Mouse (Mus musculus) stomach, postnatal 0 days (tissue): ENCODE results near the gene Mrps6.

ENCODE experiments used
- CTCF ChIP-seq: IDR thresholded peaks from 2 replicates; pipeline ENCODE4 v1.5.1; 2016; ENCODE audit warnings: antibody characterized with exemption, low read depth, mild to moderate bottlenecking, moderate library complexity
- EP300 ChIP-seq: optimal IDR thresholded peaks from 2 replicates; pipeline ENCODE3; 2016; ENCODE audit warnings: antibody characterized with exemption

- TF ChIP-seq EP300 (no peak), CTCF (no peak)
Measured at GRCm38 (mm10) chr16:92158021-92158455, 100.0 kb downstream of the Mrps6 start.
